Mouse (Mus musculus): ENCODE results near the gene Vezf1. TPM values are rescaled to one million over a fixed set of nuclear protein-coding genes. Genes with fewer than 3 reads are reported as not detected.

Gene Vezf1
- polyA plus RNA-seq (2015; fragmentation: Illumina TruSeq; extraction: RNeasy Lipid Tissue Mini Kit (QIAGEN cat#74804); ENCODE audit: insufficient read depth, low read depth, low replicate concordance), result 9.6 TPM

DNA sequence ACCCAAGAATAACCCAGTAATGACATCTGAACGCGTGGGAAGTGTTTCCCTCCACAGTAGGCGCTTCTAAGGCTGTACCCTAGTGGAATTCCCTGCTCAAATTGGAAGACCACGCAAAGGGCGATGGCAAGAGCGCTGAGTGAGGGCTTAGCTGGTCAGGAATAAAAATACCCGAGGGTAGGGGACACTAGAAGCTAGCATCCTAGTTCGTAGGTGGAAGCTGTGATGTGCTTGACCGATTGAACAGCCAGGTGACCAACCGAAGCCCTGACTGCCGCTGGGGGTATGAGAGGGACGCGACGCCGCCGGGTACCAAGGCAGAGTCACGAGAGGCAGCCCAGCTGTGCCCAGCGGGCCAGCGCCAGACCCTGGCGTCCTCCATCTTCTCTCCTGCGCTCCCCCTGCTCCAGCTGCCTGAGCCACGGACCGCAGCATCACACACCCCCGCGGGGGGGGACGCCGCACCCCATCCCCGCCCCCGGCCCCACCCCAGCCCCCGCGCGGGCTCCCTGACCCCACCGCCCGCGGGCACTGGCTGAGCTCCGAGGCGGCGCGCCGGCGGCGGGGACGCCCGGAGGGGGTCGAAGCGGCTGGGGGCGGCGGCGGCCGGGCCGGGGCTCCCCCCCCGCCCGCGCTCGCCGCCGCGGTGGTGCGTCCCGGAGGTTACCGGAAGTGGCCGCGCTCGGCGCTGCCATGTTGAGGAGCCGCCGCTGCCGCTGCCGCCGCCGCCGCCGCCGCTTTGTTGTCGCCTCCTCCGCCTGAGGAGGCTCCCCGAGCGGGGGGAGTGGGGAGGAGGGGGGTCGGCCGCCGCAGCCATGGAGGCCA, at the start of gene Vezf1:
Vezf1 (plus strand) TSS at position 694 of the 825 bp plus-strand sequence.

DNA sequence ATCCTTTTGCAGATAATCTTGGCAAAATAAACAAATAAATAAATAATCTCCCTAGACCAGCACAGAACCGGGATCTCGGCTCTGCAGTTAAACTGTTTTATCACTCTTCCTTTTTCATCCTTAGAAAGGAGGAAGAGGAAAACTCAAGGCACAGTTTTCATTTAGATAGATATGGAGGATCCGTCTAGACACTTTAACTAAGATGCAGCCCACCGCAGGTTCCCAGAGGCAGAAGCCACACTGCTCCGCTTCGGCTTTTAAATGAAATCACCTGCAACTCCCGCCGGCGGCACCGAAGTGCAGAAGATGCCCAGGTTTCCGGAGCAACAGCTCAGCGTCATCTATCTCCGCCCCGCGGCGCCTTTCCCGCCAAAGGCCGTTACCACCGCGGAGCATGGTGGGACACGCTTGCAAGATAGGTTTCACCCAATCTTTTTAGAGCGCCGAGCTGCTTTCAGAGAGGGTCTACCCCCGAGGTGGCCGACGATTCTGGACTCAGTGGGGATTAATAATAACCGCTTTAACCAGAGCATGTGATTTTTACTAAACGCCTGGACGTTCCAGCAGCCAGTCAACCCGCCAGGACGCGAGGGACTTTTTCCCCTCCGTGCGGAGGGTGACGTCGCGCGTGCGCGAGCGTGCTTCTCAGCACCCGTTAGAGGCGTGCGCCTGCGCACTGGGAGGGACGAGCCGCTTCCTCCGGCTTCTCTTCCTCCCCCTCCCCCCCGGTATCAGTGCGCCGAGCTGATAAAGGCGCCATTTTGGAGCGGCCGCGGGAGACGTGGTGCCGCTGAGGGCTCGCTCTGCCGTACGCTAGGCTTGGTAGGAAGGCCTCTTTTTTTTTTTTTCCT, 20.9 kb upstream of the Vezf1 start, which contains the start of gene Srsf1:
Srsf1 (plus strand) TSS at position 430 of the 851 bp plus-strand sequence.

DNA sequence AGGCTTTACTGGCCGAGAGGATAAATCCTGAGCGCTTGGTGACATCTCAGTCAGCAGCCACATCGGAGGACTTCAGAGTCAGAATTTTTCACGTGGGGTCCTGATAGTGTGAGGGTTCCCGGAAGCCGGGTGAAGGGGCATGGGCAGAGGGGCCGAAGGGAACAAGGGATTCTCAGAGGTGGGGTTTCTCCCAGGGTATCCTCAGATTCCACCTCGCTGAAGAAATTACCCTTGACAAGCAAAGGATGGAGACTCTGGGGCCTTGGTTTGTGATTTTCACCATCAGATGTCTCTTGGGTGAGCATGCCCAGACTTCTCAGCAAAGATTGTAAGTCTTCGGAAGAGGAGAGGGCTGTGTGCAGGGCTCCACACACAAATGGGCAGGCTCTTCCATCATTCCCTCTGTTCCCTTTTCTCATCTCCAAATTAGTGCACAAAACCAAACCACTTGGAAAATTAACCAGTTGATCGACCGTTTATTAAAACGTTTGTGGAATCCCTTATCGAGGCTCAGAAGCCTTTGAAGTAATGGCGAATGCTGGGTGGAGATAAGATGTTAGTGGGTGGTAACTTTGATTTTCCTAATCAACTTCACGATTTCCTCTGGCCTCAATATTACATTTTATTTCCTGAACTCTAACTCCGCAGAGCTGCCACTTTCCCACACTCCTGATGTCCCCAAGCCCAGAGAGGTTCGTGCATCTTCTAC, 30.1 kb downstream of the Vezf1 start, which contains the start of gene Cuedc1:
Cuedc1 (plus strand) TSS at position 38 of the 709 bp plus-strand sequence.

Other genes with a start within 250 kb of the Vezf1 start
- not detected for gene Lpo, start 240.0 kb upstream of the Vezf1 start, polyA plus RNA-seq (2015; fragmentation: Illumina TruSeq; extraction: RNeasy Lipid Tissue Mini Kit (QIAGEN cat#74804); ENCODE audit: insufficient read depth, low read depth, low replicate concordance)
- 2.3 TPM for gene Mks1, start 215.1 kb upstream of the Vezf1 start, polyA plus RNA-seq (2015; fragmentation: Illumina TruSeq; extraction: RNeasy Lipid Tissue Mini Kit (QIAGEN cat#74804); ENCODE audit: insufficient read depth, low read depth, low replicate concordance)
- gene Epx, start 192.7 kb upstream of the Vezf1 start, polyA plus RNA-seq (2015; fragmentation: Illumina TruSeq; extraction: RNeasy Lipid Tissue Mini Kit (QIAGEN cat#74804); ENCODE audit: insufficient read depth, low read depth, low replicate concordance), result not detected
- not detected for gene Olfr462, start 176.0 kb upstream of the Vezf1 start, polyA plus RNA-seq (2015; fragmentation: Illumina TruSeq; extraction: RNeasy Lipid Tissue Mini Kit (QIAGEN cat#74804); ENCODE audit: insufficient read depth, low read depth, low replicate concordance)
- not detected for gene Olfr463, start 170.9 kb upstream of the Vezf1 start, polyA plus RNA-seq (2015; fragmentation: Illumina TruSeq; extraction: RNeasy Lipid Tissue Mini Kit (QIAGEN cat#74804); ENCODE audit: insufficient read depth, low read depth, low replicate concordance)
- gene Olfr464, start 147.3 kb upstream of the Vezf1 start, polyA plus RNA-seq (2015; fragmentation: Illumina TruSeq; extraction: RNeasy Lipid Tissue Mini Kit (QIAGEN cat#74804); ENCODE audit: insufficient read depth, low read depth, low replicate concordance), result not detected
- gene Dynll2, start 80.7 kb upstream of the Vezf1 start, polyA plus RNA-seq (2015; fragmentation: Illumina TruSeq; extraction: RNeasy Lipid Tissue Mini Kit (QIAGEN cat#74804); ENCODE audit: insufficient read depth, low read depth, low replicate concordance), result 32.0 TPM
- 39.8 TPM for gene Srsf1, start 20.9 kb upstream of the Vezf1 start, polyA plus RNA-seq (2015; fragmentation: Illumina TruSeq; extraction: RNeasy Lipid Tissue Mini Kit (QIAGEN cat#74804); ENCODE audit: insufficient read depth, low read depth, low replicate concordance)
- 15.8 TPM for gene Cuedc1, start 29.8 kb downstream of the Vezf1 start, polyA plus RNA-seq (2015; fragmentation: Illumina TruSeq; extraction: RNeasy Lipid Tissue Mini Kit (QIAGEN cat#74804); ENCODE audit: insufficient read depth, low read depth, low replicate concordance)
- gene Mrps23, start 136.1 kb downstream of the Vezf1 start, polyA plus RNA-seq (2015; fragmentation: Illumina TruSeq; extraction: RNeasy Lipid Tissue Mini Kit (QIAGEN cat#74804); ENCODE audit: insufficient read depth, low read depth, low replicate concordance), result 12.5 TPM
- gene Ccdc182, start 225.8 kb downstream of the Vezf1 start, polyA plus RNA-seq (2015; fragmentation: Illumina TruSeq; extraction: RNeasy Lipid Tissue Mini Kit (QIAGEN cat#74804); ENCODE audit: insufficient read depth, low read depth, low replicate concordance), result not detected